Mouse (Mus musculus): ENCODE results near the gene Gm44579. TPM values are rescaled to one million over a fixed set of nuclear protein-coding genes. Genes with fewer than 3 reads are reported as not detected.
A peak's percentile ranks its signal among the peaks of the same experiment; 100 is the strongest.

Gm44579 gene
- total RNA-seq, 2 experiments from 2014 or later = not detected

GRCm38 (mm10) chr15:98170917-98171316 is 49.9 kb downstream of the Gm44579 start:
- ATAC-seq (replicated peaks; ENCODE audit: low FRiP score, low TSS enrichment, poor library complexity, severe bottlenecking) = no peak

- ATAC-seq (replicated peaks; ENCODE audit: low FRiP score, low TSS enrichment, poor library complexity, severe bottlenecking) = no peak
These were observed 50.4 kb downstream of the Gm44579 start for GRCm38 (mm10) chr15:98170365-98170764.

- no peak for ATAC-seq (replicated peaks; ENCODE audit: low FRiP score, low TSS enrichment, poor library complexity, severe bottlenecking)
These were observed 52.2 kb downstream of the Gm44579 start for GRCm38 (mm10) chr15:98168622-98169004.

- peak; percentile 7; the same call in 1 of the 2 replicates for ATAC-seq (replicated peaks; ENCODE audit: low FRiP score, low TSS enrichment, poor library complexity, severe bottlenecking)
These were observed 52.8 kb downstream of the Gm44579 start for GRCm38 (mm10) chr15:98167645-98168621.

DNA sequence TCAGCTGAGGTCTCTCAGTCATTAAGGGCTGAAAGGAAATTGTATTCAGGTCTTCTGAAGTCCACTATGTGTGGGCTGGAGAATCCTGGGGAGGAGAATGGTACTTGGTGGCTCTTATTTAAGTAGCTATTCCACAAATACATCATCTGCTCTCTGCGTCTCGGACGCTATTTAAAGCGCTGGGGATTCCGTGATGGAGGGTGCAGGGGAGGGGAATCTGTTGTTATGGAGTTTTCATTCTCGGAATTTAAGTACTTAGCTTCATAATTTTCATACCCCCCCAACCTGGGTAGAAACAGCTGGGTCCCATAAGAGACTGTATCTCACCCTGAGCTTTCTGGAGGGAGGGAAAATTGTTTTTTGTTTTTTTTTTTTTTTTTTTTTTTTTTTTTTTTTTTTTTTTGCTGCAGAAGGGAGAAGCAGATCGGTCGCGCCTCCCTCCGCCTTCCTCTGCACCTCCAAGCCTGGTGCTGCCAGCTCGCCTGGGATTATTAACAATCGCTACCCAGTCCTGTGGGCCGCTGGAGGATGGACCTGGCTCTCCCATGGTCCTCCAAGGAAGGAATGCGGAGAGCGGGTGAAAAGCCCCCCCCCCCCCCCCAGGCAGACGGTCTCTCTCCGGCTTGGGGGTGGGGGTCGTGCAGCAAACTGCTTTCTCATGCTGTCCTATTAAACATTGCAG is 53.7 kb downstream of the Gm44579 start, which contains the start of gene Ccdc184:
TSS of gene Ccdc184 (plus strand) at position 196 of the 682 bp plus-strand sequence.
- no peak for ATAC-seq (replicated peaks; ENCODE audit: low FRiP score, low TSS enrichment, poor library complexity, severe bottlenecking)

DNA sequence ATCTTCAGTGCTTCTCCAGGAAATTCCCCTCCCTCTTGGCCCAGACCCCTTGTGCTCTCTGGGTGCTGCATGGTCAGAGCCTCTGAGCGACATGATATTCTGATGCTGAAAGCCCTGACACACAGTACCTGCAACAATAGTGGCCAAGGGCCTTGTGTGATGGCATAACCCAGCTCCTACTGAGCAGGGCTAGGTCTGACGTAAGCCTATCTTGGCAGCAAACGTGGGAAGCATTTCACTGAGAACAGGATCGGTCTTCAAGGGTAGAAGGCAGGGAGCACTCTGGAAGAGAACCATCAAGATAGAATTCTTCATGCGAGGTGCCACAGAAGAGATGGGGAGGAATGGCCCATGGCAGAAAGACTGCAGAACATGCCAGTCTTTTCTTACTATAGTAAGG is 55.3 kb downstream of the Gm44579 start, which contains the start of gene Asb8:
TSS of gene Asb8 (minus strand) at position 101 of the 400 bp plus-strand sequence.
- ATAC-seq (replicated peaks; ENCODE audit: low FRiP score, low TSS enrichment, poor library complexity, severe bottlenecking) = no peak

GRCm38 (mm10) chr15:98162561-98162960 is 58.2 kb downstream of the Gm44579 start:
- no peak for ATAC-seq (replicated peaks; ENCODE audit: low FRiP score, low TSS enrichment, poor library complexity, severe bottlenecking)

GRCm38 (mm10) chr15:98161026-98161805 is 59.6 kb downstream of the Gm44579 start:
- ATAC-seq (replicated peaks; ENCODE audit: low FRiP score, low TSS enrichment, poor library complexity, severe bottlenecking) = no peak

GRCm38 (mm10) chr15:98157253-98157652 is 63.5 kb downstream of the Gm44579 start:
- ATAC-seq (replicated peaks; ENCODE audit: low FRiP score, low TSS enrichment, poor library complexity, severe bottlenecking) = no peak

GRCm38 (mm10) chr15:98155944-98156343 is 64.8 kb downstream of the Gm44579 start:
- no peak for ATAC-seq (replicated peaks; ENCODE audit: low FRiP score, low TSS enrichment, poor library complexity, severe bottlenecking)

DNA sequence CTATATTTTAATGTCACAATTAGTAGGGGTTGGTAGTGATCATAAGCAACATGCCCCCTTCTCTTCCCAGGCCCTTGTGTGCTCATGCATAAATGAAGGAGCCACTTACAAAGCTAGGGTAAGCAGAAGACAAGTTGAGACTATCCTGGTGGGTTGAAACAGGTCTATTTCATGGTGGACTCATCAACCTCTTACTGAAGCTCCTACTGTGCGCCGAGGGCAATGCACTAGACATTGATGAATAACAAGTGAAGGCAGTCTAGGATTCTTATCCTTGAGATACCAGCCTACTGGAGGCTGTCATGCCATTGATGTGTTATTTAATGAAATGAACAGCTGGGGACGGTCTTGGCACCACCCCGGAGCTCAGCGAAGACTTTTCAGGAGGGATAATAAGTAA is 65.5 kb downstream of the Gm44579 start:
- ATAC-seq (replicated peaks; ENCODE audit: low FRiP score, low TSS enrichment, poor library complexity, severe bottlenecking) = no peak

DNA sequence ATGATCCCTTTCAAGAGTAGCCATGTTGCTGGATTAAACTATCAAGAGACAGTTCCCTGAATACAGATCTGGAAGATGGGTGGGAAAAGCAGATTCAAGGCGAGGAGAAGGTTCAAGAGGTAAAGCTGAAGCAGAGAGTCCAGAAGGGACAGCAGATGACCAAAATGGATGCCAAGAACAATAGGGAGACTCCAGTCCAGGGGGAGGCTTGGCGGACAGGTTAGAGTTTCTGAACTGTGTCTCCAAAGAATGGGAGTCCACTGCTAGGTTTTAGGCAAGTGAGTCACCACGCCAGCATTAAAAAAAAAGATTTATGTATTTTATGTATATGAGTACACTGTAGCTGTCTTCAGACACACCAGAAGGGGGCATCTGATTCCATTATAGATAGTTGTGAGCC is 66.1 kb downstream of the Gm44579 start:
- ATAC-seq (replicated peaks; ENCODE audit: low FRiP score, low TSS enrichment, poor library complexity, severe bottlenecking) = no peak

GRCm38 (mm10) chr15:98154146-98154545 is 66.6 kb downstream of the Gm44579 start:
- ATAC-seq (replicated peaks; ENCODE audit: low FRiP score, low TSS enrichment, poor library complexity, severe bottlenecking) = no peak

DNA sequence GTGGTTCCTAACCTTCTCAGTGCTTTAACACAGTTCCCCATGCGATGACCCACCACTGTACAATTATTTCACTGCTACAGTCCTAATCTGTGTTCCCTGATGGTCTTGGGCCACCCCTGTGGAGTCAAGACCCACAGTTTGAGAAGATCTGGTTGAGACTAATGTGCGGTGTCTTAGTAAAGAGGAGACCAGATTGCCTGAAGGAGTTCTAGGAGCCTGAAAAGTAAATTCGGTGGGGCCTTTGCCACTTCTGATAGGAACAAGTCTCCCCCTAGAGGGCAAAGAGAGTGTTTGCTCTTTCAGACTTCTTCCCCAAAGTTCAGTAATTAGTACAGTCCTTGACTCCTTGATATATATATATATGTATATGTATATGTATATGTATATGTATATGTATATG is 67.2 kb downstream of the Gm44579 start:
- ATAC-seq (replicated peaks; ENCODE audit: low FRiP score, low TSS enrichment, poor library complexity, severe bottlenecking) = peak; percentile 95

GRCm38 (mm10) chr15:98152916-98153315 is 67.9 kb downstream of the Gm44579 start:
- ATAC-seq (replicated peaks; ENCODE audit: low FRiP score, low TSS enrichment, poor library complexity, severe bottlenecking) = no peak

DNA sequence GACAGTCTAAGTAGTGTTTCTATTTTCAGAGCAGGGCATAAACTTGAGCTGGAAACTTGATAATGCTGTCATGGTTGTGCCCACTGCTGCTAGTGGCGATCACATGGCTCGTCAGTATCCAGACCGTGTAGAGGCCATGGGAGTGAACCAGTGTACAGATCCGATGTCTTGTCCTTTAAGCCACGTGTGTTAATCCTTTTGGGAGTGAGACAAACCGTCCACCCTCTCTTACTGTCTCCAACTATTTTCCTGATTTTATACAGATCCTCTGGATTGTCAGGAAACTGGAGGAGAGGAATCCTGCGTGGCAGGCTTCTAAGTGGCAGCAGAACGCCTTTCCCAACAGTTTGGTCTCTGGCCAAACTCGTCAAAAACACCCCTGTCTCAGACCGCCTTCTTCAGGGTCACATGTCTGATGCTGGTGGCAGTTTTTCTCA is 71.6 kb downstream of the Gm44579 start:
- no peak for ATAC-seq (replicated peaks; ENCODE audit: low FRiP score, low TSS enrichment, poor library complexity, severe bottlenecking)

GRCm38 (mm10) chr15:98148356-98148755 is 72.4 kb downstream of the Gm44579 start:
- ATAC-seq (replicated peaks; ENCODE audit: low FRiP score, low TSS enrichment, poor library complexity, severe bottlenecking) = no peak

DNA sequence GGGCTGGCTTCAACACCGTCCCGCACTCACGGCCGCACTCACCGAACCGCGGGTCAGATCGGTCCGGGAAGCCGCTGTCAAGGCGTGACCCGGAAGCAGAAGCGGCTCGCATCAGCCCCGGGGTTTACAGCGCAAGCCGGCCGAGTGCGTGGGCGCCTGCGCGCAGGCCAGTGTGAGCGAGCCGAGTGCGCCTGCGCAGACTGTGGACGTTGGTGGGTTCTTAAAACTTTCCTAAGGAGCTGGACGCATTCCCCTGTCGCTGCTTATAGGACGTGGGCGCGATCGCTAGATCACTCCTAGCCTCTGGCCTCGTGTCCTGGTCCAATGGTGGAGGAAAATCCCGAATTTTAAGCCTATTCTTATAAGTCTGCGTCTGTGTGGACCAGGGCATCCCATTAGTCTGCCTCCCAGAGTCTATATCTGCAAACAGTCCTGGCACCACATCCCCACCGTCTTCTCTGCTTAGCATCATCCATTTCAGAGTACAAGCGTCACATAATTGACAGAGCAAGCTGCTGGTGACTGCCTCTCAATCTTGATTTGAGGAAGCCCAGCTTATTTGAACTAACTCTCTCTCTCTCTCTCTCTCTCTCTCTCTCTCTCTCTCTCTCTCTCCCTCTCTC is 75.1 kb downstream of the Gm44579 start:
- peak; percentile 93 for ATAC-seq (replicated peaks; ENCODE audit: low FRiP score, low TSS enrichment, poor library complexity, severe bottlenecking)

GRCm38 (mm10) chr15:98144861-98145507 is 75.8 kb downstream of the Gm44579 start:
- 0 out of 2 replicates have a peak, but pooled peaks have one; percentile 4 for ATAC-seq (replicated peaks; ENCODE audit: low FRiP score, low TSS enrichment, poor library complexity, severe bottlenecking)

Data from megakaryocyte-erythroid progenitor cell, adult 5-6 weeks (primary cell).